Mouse (Mus musculus): Measurements from ENCODE around the gene Saal1. TPM values are rescaled to one million over a fixed set of nuclear protein-coding genes. Genes with fewer than 3 reads are reported as not detected.

The Saal1 gene
- polyA plus RNA-seq, 1 experiment, result 5.4 TPM

Other genes with a start within 250 kb of the Saal1 start
- 6.9 and 10.8 TPM in 2 replicates for gene Sergef, start 70.9 kb downstream of the Saal1 start, polyA plus RNA-seq (2012; rRNA removed)
- gene Tph1, start 38.1 kb downstream of the Saal1 start, polyA plus RNA-seq (2012; rRNA removed), result 0.29 and 0.66 TPM in 2 replicates
- gene Saa3, start 5.0 kb upstream of the Saal1 start, polyA plus RNA-seq (2012; rRNA removed), result 7.1 and 9.3 TPM in 2 replicates
- 0.04 TPM in 1 of 2 replicates, not detected in the other for gene Saa4, start 21.9 kb upstream of the Saal1 start, polyA plus RNA-seq (2012; rRNA removed)
- gene Saa1, start 32.3 kb upstream of the Saal1 start, polyA plus RNA-seq (2012; rRNA removed), result 0.23 TPM in 1 of 2 replicates, not detected in the other
- not detected in 2 replicates for gene Saa2, start 41.1 kb upstream of the Saal1 start, polyA plus RNA-seq (2012; rRNA removed)
- gene Hps5, start 85.4 kb upstream of the Saal1 start, polyA plus RNA-seq (2012; rRNA removed), result 17.9 and 20.3 TPM in 2 replicates
- 9.7 and 10.6 TPM in 2 replicates for gene Gtf2h1, start 85.4 kb upstream of the Saal1 start, polyA plus RNA-seq (2012; rRNA removed)
- 562 and 1,009 TPM in 2 replicates for gene Ldha, start 130.8 kb upstream of the Saal1 start, polyA plus RNA-seq (2012; rRNA removed)
- 3.6 and 10.2 TPM in 2 replicates for gene Ldhc, start 150.5 kb upstream of the Saal1 start, polyA plus RNA-seq (2012; rRNA removed)
- 84.1 and 103 TPM in 2 replicates for gene Tsg101, start 209.3 kb upstream of the Saal1 start, polyA plus RNA-seq (2012; rRNA removed)
- gene Uevld, start 247.8 kb upstream of the Saal1 start, polyA plus RNA-seq (2012; rRNA removed), result 6.5 and 7.6 TPM in 2 replicates

Data from gonadal fat pad, adult 2 months (tissue).